Mouse (Mus musculus) layer of hippocampus, adult 9-10 months (tissue): ENCODE data around the gene Them7.

Experiments used
- DNase-seq: peaks from one replicate; pipeline ENCODE4 v3.0.0; 2022; ENCODE audit warnings: low spot score

Gene Them7

DNA sequence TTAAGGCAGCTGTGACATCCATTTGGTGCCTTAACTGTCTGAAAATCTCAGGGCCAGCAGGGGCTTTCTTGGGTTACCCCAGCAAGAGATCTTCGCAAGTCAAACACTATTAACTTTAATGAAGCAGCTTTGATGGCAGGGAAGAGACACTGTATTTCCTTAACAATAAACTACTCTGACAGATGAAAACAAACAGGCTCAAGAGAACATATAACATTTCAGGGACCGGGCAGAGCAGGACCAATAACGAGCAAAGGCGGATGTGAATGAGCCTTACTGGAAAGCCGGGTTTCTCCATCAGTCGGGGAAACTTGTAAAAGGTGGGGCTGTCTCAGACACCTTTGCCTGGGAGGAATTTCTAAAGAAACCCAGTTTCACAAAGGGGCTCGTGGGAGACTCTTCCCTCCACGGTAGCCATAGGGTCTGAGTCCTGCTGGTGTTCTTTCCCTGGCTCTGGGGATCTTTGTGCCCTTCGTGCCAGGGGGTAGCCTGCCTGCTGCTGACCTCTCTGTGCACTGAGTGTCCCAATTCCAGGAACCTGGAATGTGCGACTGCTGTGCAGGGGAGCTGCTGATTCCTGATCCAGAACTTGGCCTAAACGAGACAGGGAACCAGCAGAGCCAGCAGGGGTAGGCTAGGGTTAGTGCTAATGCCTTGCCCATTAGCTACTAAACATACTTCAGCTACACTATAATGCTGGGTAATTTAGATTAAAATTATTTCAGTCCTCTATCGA is 11.4 kb downstream of the Them7 start:
- no peak for DNase-seq

DNA sequence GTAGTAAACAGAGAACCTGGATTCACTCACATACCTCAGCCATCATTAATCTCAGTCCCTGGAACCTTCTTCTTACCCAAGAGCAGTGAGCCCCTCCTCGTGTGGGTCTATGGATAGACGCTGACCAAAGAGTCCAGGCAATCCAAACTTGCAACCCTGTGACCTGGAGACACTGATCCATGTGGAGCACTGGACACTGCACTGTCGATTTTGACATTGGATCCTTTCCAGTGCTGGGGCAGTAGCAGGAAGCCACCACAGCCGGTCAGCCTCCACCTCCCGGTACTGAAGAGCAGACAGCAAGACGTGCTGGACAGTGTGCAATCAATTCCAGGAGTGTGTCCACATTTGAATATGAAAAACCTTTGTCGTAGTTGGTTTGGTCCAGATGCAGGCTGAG is 13.3 kb downstream of the Them7 start:
- DNase-seq = no peak

DNA sequence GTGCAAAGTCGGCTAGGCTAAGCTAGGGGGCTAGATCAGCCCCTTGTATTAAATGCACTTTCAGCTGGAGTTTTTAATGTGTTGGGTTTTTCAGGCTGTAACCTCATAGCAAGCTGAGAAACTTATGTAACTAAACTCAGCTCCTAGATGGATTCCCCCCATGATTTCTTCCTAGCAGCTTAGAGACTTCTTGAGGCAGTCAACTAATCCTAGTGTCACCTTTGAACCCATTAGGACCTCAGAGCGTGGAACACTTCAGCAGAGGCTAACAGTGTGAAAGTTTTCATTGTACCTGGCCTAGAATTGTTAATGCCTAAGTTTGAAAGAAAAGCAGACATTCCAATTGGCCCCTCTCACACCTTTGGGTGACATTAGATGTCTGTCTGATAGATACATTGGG is 13.7 kb downstream of the Them7 start:
- no peak for DNase-seq

DNA sequence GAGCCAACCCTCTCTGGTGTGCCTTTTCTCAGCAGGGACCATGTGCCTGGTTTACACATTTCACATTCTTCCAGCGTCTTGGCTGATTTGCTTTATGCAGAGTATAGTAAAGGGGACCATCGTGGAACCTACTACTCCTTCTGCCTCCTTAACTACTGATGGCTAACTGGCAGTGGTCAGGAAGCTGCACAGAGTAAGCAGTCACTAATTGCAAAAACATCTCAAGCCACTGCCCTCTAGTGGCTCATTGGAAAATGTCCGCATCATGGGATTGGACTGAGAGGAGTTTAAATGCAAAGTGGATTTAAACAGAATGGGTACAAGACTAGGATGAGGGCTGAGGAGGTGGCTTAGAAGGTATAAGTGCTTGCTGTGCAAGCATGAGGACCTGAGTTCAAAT is 14.7 kb downstream of the Them7 start:
- DNase-seq = peak; percentile 12

DNA sequence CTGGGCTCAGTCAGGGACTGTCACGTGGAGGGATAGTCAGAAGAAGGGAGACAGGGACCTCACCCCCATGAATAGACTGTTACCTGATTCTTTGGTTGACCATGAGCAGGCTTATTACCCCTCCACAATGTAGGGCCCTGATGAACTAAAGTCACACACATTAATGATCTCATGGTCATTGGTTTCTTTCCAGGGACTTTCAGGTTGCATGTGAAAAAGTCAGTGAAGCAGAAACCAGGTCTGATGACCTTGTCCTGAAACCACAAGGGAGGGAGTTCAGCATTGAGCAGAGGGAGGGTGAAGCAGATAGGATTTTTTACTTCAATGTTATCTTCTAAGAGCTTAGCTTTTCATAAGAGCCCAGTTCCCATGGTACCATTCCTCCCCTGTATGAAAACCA is 16.5 kb downstream of the Them7 start:
- DNase-seq = no peak

DNA sequence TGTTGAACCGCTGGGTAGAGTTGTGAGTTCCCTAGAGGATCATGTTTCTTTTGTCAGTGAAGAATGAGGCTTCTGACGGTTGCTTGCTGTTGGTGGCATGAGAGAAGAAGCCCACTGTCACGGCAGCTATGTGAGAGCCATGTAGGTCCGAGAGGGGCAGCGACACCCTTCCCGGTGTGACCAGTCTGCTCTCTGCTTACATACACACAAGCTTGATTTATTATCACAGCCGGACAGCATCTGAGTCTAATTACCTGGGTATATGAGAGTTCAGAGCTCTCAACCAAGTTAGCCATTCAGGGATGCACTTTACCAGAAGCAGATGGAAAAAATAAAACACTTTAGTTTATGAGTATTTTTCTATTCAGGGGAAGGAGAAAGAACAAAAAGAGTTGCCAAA is 18.8 kb downstream of the Them7 start:
- no peak for DNase-seq

DNA sequence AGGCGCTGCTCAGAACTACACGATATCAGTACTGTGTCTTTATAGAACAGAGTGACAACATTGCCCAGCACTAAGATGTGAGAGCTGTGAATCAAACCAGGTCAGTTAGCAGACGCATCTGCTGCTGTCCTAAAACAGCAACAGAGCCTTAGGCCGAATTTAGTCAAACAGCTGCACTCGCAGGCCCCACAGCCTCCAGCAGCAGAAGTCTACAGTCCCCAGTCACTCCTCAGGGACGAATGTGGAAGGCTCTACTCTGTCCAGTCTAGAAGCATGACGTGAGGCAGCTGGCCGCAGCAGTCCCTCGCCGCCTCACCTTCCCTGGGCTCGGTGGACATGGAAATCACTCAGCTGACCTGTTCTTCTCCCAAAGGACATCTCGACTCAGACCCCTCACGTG is 20.6 kb downstream of the Them7 start:
- no peak for DNase-seq

DNA sequence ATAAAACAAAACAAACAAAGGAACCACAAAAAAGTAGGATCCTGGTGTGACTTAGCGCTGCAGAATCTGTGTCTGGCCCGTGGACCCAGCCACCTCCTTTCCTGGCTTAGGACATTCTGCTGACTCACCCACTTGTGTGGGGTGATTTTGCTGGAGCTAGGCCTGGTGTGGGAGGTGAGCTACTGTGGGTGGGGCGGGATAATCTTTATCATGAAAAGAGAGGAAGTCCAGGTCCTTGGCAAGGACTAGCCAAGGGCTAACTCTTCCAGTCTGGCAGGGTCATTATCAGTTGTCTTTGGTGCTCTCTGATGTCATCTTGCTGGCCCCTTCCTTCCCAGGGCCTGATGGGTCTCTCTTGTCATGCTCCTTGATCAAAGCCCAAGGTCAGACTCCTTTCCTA is 27.9 kb downstream of the Them7 start:
- DNase-seq = no peak

DNA sequence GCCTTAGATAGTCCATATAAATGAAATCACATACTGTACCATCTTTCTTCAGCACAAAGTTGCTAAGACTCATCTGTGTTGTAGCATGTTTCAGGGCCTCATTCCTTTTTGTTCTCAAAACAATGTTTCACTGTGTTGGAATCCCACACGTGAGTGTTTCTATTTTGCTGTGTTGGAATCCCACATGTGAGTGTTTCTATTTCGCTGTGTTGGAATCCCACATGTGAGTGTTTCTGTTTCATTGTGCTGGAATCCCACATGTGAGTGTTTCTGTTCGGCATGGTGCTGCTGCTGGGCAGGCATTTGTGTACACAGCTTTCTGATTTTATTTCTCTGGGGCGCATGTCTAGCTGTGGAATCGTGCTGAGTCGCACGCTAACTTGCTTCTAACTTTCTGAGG is 28.7 kb downstream of the Them7 start:
- no peak for DNase-seq

DNA sequence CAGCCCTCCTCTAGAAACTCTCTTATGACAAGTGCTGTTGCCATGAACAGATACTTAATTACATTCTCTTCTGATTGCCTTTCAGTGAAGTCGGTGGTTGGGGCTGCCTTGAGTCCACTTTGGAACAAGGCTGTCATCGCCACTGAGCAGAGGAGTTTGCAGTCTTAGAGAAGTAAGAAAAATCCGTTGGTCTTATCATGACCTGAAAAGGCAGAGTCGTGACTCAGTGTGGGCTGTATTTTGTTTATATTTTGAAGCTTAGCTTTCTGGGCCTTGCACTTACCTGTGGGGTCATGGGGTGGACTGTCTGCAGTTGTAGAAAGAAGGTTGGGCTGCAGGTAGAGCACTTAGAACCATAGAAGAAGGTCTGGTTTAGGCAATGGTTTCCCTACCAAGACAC is 31.3 kb downstream of the Them7 start:
- no peak for DNase-seq

DNA sequence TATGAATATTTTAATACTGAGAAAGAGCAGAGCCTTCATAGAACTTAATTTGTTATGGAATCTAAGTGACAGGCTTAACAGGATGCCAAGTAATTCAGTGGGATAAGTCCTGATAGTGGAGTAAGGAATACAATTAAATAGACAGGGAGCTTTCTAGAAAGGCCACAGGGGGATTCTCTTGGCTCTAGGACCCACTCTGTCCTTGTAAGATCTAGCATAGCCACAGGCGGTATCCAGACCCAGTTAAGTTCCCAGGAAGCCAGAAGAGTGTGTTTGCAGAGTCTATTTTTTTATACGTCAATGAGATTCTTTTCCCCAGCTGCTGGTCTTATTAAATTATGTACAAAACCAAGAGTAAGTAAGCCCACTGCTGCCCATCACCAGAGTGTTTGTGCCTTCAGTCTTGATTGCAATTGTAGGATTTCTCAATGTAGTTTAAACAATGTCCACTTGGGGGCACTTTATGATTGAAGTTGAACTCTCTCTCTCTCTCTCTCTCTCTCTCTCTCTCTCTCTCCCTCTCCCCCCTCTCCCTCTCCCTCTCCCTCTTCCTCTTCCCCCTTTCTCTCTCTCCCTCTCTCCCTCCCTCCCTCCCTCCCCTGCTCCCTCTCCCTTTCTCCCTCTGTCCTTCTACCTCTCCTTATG is 32.4 kb downstream of the Them7 start:
- DNase-seq = no peak

DNA sequence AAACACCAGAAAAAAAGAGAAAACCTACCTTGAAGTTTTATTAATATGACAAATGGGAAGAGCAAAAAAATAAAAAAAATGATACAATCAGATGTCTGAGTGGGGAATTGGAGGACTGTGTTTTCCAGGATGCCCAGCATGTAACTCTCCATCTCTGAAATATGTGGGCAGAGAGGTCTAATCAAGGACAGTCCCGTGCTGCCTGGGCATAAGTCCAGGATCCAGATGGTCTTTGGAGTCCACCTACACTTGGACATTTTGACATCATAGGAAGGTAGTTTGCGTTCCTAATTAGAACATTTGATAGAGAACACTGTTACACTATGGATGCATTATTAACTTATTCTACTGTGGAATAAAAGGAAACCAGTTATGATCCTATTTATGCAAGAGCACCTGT is 33.3 kb downstream of the Them7 start:
- DNase-seq = no peak

DNA sequence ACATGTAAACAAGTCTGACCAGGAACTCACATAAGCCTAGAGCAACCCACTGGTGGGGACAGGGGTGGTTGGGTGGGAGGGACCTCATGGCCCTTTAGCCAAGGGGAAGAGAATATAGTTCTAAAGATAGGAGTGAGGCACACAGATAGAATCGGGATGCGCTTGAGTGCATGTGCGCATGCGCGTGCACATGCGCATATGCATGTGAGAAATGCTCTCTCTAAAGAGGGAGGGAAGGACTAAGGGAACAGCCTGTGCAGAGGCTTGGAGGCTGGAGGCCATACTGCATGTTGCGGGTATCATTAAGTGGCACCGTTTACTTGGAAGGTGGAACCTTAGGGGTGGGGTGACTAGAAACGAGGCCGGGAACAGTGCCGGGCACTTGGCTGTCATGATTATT is 37.2 kb downstream of the Them7 start:
- DNase-seq = no peak

DNA sequence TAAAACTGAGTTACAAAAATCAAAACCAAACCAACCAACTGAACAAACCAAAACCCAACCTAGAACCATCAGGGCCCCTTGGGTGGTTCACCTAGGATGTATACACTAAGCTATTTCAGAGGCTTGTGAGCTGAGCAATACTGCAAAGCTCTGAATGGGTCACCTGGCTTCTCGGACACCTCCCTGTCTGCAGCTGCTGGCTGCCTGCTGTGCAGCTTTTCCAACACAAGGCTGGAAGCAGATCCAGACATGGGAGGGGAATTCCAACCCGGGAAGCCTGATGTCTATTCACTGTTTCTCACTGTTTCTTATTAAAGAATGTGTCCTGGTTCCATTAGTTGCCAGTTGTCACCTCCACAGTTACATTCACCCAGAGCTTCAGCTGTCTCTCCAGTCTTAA is 39.1 kb downstream of the Them7 start:
- no peak for DNase-seq

DNA sequence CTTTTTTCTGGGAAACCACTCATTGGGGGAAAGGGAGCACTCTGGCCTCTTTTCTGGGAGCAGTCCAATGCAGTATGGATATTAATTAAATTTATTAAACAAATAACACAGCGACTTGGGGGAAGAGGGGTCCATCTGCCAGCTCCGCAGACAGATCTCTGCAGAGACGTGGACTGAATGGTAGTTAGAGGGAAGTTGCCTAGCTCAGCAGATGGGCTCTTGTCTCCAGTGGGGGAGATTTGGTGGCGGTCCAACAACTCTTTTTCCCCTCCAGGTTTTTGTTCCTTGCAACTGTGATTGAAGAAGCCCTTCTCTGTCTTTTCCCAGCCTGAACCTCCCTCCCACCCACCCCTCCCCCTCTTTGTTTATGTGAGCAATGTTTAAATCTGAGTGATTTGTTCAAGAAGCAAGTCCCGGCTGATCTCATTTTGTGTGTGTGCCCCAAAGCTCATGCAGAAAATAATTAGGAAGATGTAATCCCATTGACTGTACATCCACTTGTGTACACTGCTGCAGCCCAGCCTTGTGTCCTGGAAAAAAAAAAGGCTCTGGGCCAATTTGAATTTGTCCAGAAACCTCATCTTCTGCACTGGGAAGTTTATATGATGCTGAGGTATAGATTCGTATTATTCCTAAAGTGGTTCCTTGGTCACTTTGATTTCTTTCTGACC is 58.4 kb downstream of the Them7 start:
- no peak for DNase-seq

DNA sequence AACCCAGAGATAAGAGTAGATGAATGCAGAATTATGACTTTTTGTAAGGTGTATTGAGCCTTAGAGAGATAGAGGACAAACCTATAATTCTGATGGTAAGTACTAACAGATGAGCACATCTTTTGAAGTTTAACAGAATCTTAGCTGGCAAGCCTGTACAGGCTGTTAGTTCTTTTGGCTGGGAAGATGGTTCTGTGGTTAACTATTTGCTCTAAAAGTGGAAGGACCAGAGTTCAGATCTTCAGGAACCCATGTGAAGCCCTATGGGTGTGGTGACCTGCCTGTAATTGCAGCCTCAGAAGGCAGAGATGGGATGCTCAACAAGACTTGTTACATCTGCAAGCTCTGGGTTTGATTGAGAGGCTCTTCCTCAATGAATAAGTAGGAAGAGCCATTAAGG is 59.7 kb downstream of the Them7 start:
- DNase-seq = no peak

DNA sequence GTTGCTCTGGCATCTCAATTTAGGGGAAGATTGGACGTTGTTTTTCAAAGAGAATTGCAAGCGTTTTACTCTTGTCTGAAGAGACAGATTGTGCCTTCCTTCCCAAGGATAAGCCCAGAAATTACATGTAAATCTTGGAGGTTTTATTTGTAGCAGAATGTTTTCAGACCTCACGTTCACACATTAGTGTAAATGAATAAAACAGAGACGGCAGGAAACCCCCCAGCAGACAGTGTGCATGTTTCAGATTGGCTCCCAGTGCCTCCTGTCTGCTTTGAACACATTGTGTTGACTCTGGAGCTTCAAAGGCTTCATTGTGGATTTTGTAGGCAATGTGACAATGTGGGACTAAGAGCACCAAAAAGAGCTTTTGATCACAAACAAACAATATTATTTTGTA is 60.7 kb downstream of the Them7 start:
- DNase-seq = no peak

DNA sequence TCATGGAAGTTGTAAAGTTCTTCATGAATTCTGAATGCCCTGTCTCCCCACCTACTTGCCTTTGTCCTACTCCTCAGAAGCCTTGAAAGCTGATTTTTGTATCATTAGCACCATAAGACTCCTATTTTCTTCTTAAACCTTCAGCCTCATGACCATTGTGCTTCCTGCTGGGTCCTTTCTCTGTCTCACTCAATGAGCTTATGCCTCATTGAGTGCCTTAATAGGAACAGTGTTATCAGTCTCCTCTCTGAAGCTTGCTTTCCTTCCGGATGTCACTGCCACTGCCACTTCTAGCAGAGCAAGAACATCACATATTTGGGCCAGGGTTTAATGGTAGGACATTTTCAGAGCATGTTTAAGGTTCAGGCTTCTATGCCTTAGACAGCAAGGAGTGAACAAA is 71.7 kb downstream of the Them7 start:
- DNase-seq = no peak

DNA sequence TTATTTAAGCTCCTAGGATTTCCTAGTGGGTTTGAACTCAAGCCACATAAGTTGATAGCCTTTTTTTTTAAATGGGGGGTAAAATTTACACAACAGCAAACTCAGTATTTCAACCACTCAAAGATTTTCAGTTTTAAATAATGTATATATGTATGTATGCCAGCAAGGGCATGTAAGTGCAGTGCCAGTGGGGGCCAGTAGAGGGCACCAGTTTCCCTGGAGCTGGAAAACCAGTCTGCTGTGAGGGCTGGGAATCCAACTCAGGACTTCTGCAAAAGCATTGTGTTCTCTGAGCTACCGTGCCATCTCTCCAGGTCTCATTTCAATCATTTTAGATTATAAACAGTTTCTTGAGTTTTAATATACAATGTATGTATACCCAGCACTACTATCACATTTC is 74.8 kb downstream of the Them7 start:
- no peak for DNase-seq

DNA sequence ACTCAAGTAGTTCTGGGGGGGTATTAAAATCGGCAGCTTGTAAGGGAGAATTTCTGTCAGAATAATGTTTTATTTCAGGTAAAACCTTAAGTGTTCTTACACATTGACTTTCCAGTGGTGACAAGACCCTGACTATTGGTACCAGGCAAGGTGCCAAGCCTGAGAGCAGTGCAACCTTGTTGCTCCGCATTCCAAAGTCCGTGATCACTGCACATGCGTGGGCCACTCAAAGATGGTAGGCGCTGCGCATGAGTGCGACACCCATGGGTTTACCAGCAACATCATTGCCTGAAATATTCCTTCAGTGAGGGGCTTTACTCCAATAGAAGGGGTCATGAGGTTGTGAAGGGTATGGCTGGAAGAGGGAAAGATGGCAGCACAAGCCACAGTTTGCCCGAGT is 77.0 kb downstream of the Them7 start:
- no peak for DNase-seq

DNA sequence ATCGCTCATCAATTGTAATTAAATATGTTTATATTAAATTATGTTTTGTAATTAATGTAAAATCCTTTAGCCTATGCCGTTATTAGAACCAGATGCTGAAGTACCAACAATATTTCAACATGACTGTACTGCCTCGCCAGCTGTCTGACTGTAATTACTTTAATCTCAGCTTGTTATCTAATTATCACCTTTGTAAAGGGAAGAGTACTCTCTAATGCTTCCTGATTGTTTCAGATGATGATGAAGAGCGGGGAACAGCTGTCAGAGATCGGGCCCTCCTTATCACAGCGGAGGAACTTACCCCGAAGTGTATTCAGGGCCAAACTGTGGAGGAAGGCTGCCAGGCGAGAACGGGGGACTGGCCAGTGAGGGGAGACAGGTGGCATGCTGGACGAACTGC is 77.4 kb downstream of the Them7 start:
- no peak for DNase-seq

DNA sequence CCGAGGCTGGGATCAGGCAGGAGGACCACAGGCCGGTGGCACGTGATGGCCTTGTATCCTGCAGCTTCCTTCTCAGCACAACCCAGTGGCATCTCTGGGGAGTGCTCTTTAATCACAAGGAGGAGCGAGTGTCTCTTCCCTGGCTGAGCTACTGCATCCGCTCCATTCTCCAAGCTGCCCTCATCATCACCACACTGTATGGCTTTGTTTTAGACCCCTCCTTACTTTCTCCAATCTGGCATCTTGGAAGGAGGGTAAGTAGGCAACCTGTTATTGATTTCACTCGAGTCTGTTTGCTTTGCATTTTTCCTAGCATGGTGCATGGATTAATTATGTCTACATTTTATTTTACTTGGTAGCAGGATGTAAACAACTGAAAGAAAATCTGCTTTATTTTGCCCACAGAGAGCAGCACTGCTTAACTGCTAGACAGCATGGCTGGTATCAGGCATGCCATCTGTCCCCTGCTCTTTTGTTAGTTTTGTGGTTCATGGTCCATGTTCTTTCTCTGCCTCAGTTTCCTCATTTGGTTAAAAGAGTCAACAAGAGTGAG is 79.9 kb downstream of the Them7 start:
- no peak for DNase-seq

DNA sequence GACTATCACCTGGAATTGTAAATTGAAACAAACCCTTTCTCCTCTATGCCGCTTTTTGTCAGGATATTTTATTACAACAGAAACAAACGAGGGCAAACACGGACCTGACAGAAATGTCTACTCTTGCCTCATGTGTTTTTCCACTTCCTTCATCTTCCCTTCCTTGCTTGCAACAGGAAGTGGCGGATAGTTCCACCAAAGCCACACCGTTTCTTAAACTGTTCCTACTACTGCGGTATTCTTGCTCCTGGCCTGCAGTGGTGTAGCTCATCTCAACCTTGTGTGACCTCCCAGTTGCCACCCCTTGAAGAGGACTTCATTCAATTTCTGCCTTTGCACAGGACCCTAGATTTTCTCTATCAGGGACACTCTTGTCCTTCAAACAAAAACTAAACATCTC is 81.8 kb downstream of the Them7 start:
- no peak for DNase-seq
